9 mouse cellular contexts compared by ENCODE assay signal in the genomic region with DNA sequence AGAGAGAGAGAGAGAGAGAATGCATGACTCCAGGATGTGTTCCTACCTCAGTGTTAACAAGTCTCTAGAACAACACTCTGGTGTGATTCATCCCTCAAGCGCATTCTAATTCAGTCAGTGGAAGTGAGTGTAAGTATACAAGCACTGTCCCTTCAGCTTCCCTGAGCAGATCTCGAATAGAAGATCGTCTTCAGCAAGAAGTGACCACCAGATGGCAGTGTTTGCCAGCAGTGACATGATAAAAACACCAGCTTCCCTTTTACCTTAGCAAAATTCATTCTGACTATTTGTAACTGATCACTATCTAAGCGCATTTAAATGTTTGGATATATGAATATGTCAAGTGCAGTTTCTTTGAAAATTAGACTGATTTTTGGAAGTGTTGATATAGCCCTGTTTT. TPM values are rescaled to one million over a fixed set of nuclear protein-coding genes. Genes with fewer than 3 reads are reported as not detected.
DNase-seq lines count a peak whose midpoint lies in the region; ATAC-seq and TF ChIP-seq lines count a peak whose summit lies in the region.
"Had no signal": no experiment of that assay in that cellular context is flagged by ENCODE, and none has a peak within 500 bp of the region (broad histone marks: within the 10 kb centered on the region; RNA-seq: fewer than 3 reads in every experiment).

No protein-coding gene starts in this region.

- H3K27me3 ChIP-seq in G1E (ENCODE audit: insufficient read depth, low read length), result no peaks in the 10 kb centered on the region
- H3K27me3 ChIP-seq in forebrain, embryonic 11.5 days (ENCODE audit: control insufficient read depth, insufficient read depth, low read length), result no peaks in the 10 kb centered on the region
- H3K27me3 ChIP-seq in hindbrain, embryonic 13.5 days, result no peaks in the 10 kb centered on the region
- H3K27me3 ChIP-seq: heart, embryonic 15.5 days had no signal

- H3K27ac ChIP-seq in forebrain, embryonic 11.5 days (ENCODE audit: low read depth, low read length), result no peak overlapping the region
- H3K27ac ChIP-seq in hindbrain, embryonic 13.5 days, result no peak overlapping the region
- H3K27ac ChIP-seq: heart, embryonic 15.5 days had no signal

- ATAC-seq in G1E (ENCODE audit: extremely low read depth, insufficient number of reproducible peaks, low FRiP score, poor library complexity, severe bottlenecking), result 0 out of 2 replicates have a peak, but pooled peaks have one; percentile 16
- peak; percentile 25; the same call in 1 of the 2 replicates for ATAC-seq in forebrain, embryonic 11.5 days (replicated peaks; ENCODE audit: low FRiP score)
- peak; percentile 59; the same call in 1 of the 2 replicates for ATAC-seq in hindbrain, embryonic 13.5 days (ENCODE audit: low FRiP score)

- DNase-seq in G1E (ENCODE audit: low spot score), result no peak
- peak; percentile 95 for DNase-seq in brain, adult 2 months (ENCODE audit: low read depth, low spot score)
- peak; percentile 77 for DNase-seq in forebrain, embryonic 11.5 days (ENCODE audit: low spot score)
- peak; percentile 94 for DNase-seq in layer of hippocampus, adult 9-10 months (ENCODE audit: low spot score)
- peak; percentile 76 for DNase-seq in lung, postnatal 25 days (ENCODE audit: low spot score)
- DNase-seq in retina, postnatal 1 day, result peak; percentile 85
- DNase-seq in urinary bladder, postnatal 25 days (ENCODE audit: low spot score), result peak; percentile 68

- H3K9ac ChIP-seq in forebrain, embryonic 11.5 days (ENCODE audit: low read length), result no peak overlapping the region
- no peak overlapping the region for H3K9ac ChIP-seq in hindbrain, embryonic 13.5 days
- H3K9ac ChIP-seq: heart, embryonic 15.5 days had no signal

- H3K4me2 ChIP-seq in forebrain, embryonic 11.5 days (ENCODE audit: low read depth, low read length, severe bottlenecking), result no peak overlapping the region
- H3K4me2 ChIP-seq in hindbrain, embryonic 13.5 days, result no peak overlapping the region
- H3K4me2 ChIP-seq: heart, embryonic 15.5 days had no signal

- H3K4me3 ChIP-seq in G1E (ENCODE audit: low read depth, low read length), result no peak overlapping the region
- H3K4me3 ChIP-seq in forebrain, embryonic 11.5 days (ENCODE audit: low read depth, low read length), result no peak overlapping the region
- no peak overlapping the region for H3K4me3 ChIP-seq in hindbrain, embryonic 13.5 days
- H3K4me3 ChIP-seq: heart, embryonic 15.5 days had no signal

- H3K4me1 ChIP-seq in G1E (ENCODE audit: insufficient read depth, low read depth, low read length), result peaks cover 20% of the 10 kb centered on the region
- H3K4me1 ChIP-seq in forebrain, embryonic 11.5 days (replicated peaks; ENCODE audit: control insufficient read depth, insufficient read depth, low read length), result peaks cover 4% of the 10 kb centered on the region; the same call in 1 of the 2 replicates
- H3K4me1 ChIP-seq in hindbrain, embryonic 13.5 days (replicated peaks), result no peaks in the 10 kb centered on the region
- H3K4me1 ChIP-seq: heart, embryonic 15.5 days had no signal

- 37% methylated on average over 4 of the region's 4 CpGs for WGBS in forebrain, embryonic 11.5 days
- WGBS in hindbrain, embryonic 13.5 days, result 35% methylated on average over 4 of the region's 4 CpGs

- TF ChIP-seq CTCF in G1E (IDR thresholded peaks at IDR 0.05; ENCODE audit: low read depth, low read length), result peak; percentile 46

- H3K9me3 ChIP-seq in G1E (replicated peaks), result no peaks in the 10 kb centered on the region
- no peaks in the 10 kb centered on the region for H3K9me3 ChIP-seq in forebrain, embryonic 11.5 days (ENCODE audit: control insufficient read depth, low read length)
- H3K9me3 ChIP-seq in hindbrain, embryonic 13.5 days, result no peaks in the 10 kb centered on the region
- H3K9me3 ChIP-seq: heart, embryonic 15.5 days had no signal

- peaks cover 47% of the 10 kb centered on the region for H3K36me3 ChIP-seq in G1E (replicated peaks)
- H3K36me3 ChIP-seq in forebrain, embryonic 11.5 days (ENCODE audit: control insufficient read depth, insufficient read depth, low read length), result no peaks in the 10 kb centered on the region; the same call in 1 of the 2 replicates
- H3K36me3 ChIP-seq in hindbrain, embryonic 13.5 days, result peaks cover 20% of the 10 kb centered on the region

RNA-seq across cellular contexts. Expression of a gene that starts 8.1 kb away (rescaled TPM):
- not detected in 2 replicates for total RNA-seq in G1E (2014; fragmentation: Nextera tagmentation)
- 0.16 and 0.17 TPM in 2 replicates for total RNA-seq in G1E (2017)
- polyA plus RNA-seq in G1E (2012), result not detected in 2 replicates
- 89.3 and 106 TPM in 2 replicates for polyA plus RNA-seq in forebrain, embryonic 11.5 days (2014; fragmentation: Nextera tagmentation; extraction: Ambion mirVana)
- polyA plus RNA-seq in hindbrain, embryonic 13.5 days (2015; fragmentation: Nextera tagmentation; extraction: Ambion mirVana), result 9.3 and 12.4 TPM in 2 replicates

RNA-seq across cellular contexts. Expression of a gene that starts 20.2 kb away (rescaled TPM):
- total RNA-seq in G1E (2014; fragmentation: Nextera tagmentation) (57.7 and 74.8 TPM in 2 replicates), G1E (2017) (78.5 and 81.3 TPM in 2 replicates)
- 3.5 and 8.2 TPM in 2 replicates for polyA plus RNA-seq in G1E (2012)
- polyA plus RNA-seq in forebrain, embryonic 11.5 days (2014; fragmentation: Nextera tagmentation; extraction: Ambion mirVana), result 29.6 and 33.6 TPM in 2 replicates
- 24.5 and 26.8 TPM in 2 replicates for polyA plus RNA-seq in hindbrain, embryonic 13.5 days (2015; fragmentation: Nextera tagmentation; extraction: Ambion mirVana)
